Mouse (Mus musculus) liver, adult 2 months (tissue): ENCODE results near the gene Ddx23.

Experiments used
- CTCF ChIP-seq: fragments of 200-500 bp; IDR thresholded peaks from 2 replicates; pipeline ENCODE4 v1.5.1; 2011; ENCODE audit warnings: low read depth, low read length, control low read depth
- POLR2A ChIP-seq: fragments of 200-500 bp; IDR thresholded peaks from 2 replicates; pipeline ENCODE4 v1.6.1; 2011; ENCODE audit warnings: low read length, control low read depth; ENCODE audit not compliant: insufficient read depth; ENCODE audit errors: extremely low read depth

DNA sequence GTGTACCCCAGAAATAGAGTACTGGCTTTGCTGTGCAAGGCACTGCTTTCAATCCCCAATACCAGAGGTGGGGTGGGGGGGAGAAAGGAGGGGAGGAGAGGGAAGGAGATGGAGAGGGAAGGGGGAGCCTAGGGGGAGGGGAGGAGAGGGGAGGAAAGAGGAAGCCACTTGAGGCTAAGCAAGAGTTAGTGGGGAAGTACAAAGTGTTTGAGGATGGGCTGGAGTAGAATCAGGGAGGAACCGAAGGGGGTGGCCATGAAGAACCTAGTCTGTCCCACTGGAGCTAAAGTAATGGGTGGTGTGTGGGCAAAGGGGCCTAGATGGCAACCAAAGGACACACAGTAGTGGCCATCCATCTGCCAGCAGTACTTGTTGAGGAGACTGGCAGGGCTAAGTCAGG is 21.1 kb upstream of the Ddx23 start:
- TF ChIP-seq CTCF (no peak), POLR2A (no peak)
